Mouse (Mus musculus) CH12.LX (cell line): ENCODE data around the gene Ston2. TPM values are rescaled to one million over a fixed set of nuclear protein-coding genes. Genes with fewer than 3 reads are reported as not detected.

ENCODE experiments used
- DNase-seq: peaks from one replicate; pipeline ENCODE4 v3.0.0-alpha.2; 2013; ENCODE audit errors: extremely low read depth
- H3K27ac ChIP-seq: 2 replicates; pipeline ENCODE4 v1.5.1; 2012; ENCODE audit warnings: low read depth, mild to moderate bottlenecking, control low read depth, moderate library complexity; ENCODE audit not compliant: insufficient read depth
- H3K27me3 ChIP-seq: replicated peaks from 2 replicates; pipeline ENCODE3; 2012; ENCODE audit warnings: inconsistent platforms
- H3K36me3 ChIP-seq, 2 experiments: replicated peaks in 1 of 2; 2 replicates each; pipeline versions ENCODE3 to v1.6.1; 2012; ENCODE audit warnings: inconsistent platforms in 1 of 2, low read length in 1 of 2, mild to moderate bottlenecking in 1 of 2, mixed read lengths in 1 of 2, moderate library complexity in 1 of 2; ENCODE audit not compliant: control insufficient read depth in 1 of 2, insufficient read depth in 1 of 2
- H3K4me1 ChIP-seq, 2 experiments: 2 replicates each; pipeline ENCODE4 v1.6.1; 2012; ENCODE audit warnings: inconsistent platforms in 1 of 2, moderate library complexity in 1 of 2; ENCODE audit not compliant: insufficient read depth in 2 of 2, control insufficient read depth in 1 of 2
- H3K4me2 ChIP-seq: 2 replicates; pipeline ENCODE4 v1.6.1; 2012; ENCODE audit warnings: low read depth, mild to moderate bottlenecking, control low read depth; ENCODE audit not compliant: poor library complexity, insufficient read depth, severe bottlenecking
- H3K4me3 ChIP-seq, 3 experiments: fragments of 150-350 bp in 1 of 3; sonication (generic) in 1 of 3; replicated peaks in 1 of 3; 2 replicates each; pipeline versions ENCODE3 to v1.5.1; 2011 to 2012; ENCODE audit warnings: low read depth in 2 of 3, low read length in 2 of 3, mild to moderate bottlenecking in 2 of 3, moderate library complexity in 2 of 3, control low read depth in 1 of 3, improper control_type of control experiment in 1 of 3, inconsistent platforms in 1 of 3, mixed read lengths in 1 of 3; ENCODE audit not compliant: poor library complexity in 1 of 3
- H3K79me2 ChIP-seq: replicated peaks from 2 replicates; pipeline ENCODE4 v1.6.1; 2012; ENCODE audit warnings: mild to moderate bottlenecking, moderate library complexity; ENCODE audit not compliant: control insufficient read depth, poor library complexity, insufficient read depth, severe bottlenecking; ENCODE audit errors: extremely low read depth
- H3K9ac ChIP-seq: 2 replicates; pipeline ENCODE4 v1.6.1; 2012; ENCODE audit warnings: low read depth, mild to moderate bottlenecking, control low read depth, moderate library complexity; ENCODE audit not compliant: insufficient read depth
- H3K9me3 ChIP-seq: replicated peaks from 2 replicates; pipeline ENCODE3; 2012; ENCODE audit warnings: low read length, inconsistent platforms, mixed read lengths
- BHLHE40 ChIP-seq: IDR thresholded peaks from 2 replicates; pipeline ENCODE4 v1.6.1; 2011; ENCODE audit warnings: mild to moderate bottlenecking, low read depth, low read length, improper control_type of control experiment
- CHD1 ChIP-seq: IDR thresholded peaks from 2 replicates; pipeline ENCODE4 v1.6.1; 2012; ENCODE audit warnings: low read depth, low read length, improper control_type of control experiment, inconsistent platforms
- CHD2 ChIP-seq: IDR thresholded peaks from 2 replicates; pipeline ENCODE4 v1.6.1; 2011; ENCODE audit warnings: low read length, improper control_type of control experiment
- CTCF ChIP-seq, 2 experiments: IDR thresholded peaks in 1 of 2; conservative IDR thresholded peaks in 1 of 2; 2 replicates each; pipeline ENCODE4 v1.5.1; 2011 to 2012; ENCODE audit warnings: low read depth in 2 of 2, low read length in 2 of 2, improper control_type of control experiment in 1 of 2, inconsistent platforms in 1 of 2, mild to moderate bottlenecking in 1 of 2, moderate library complexity in 1 of 2
- EP300 ChIP-seq: IDR thresholded peaks from 2 replicates; pipeline ENCODE4 v1.6.1; 2011; ENCODE audit warnings: low read length, improper control_type of control experiment
- IRF4 ChIP-seq: IDR thresholded peaks from 2 replicates; pipeline ENCODE4 v1.6.1; 2014; ENCODE audit warnings: low read depth, mild to moderate bottlenecking, inconsistent platforms, low read length, improper control_type of control experiment
- JUND ChIP-seq: conservative IDR thresholded peaks from 2 replicates; pipeline ENCODE4 v1.6.1; 2011; ENCODE audit warnings: low read depth, low read length, improper control_type of control experiment
- KAT2A ChIP-seq: IDR thresholded peaks from 2 replicates; pipeline ENCODE4 v1.6.1; 2012; ENCODE audit warnings: low read length, improper control_type of control experiment, inconsistent platforms; ENCODE audit not compliant: insufficient replicate concordance
- MAFK ChIP-seq: IDR thresholded peaks from 2 replicates; pipeline ENCODE4 v1.6.1; 2011; ENCODE audit warnings: low read length, improper control_type of control experiment; ENCODE audit not compliant: insufficient replicate concordance
- MAZ ChIP-seq: IDR thresholded peaks from 2 replicates; pipeline ENCODE4 v1.6.1; 2012; ENCODE audit warnings: low read depth, mild to moderate bottlenecking, inconsistent platforms, low read length, improper control_type of control experiment, moderate library complexity
- MEF2A ChIP-seq: IDR thresholded peaks from 2 replicates; pipeline ENCODE4 v1.6.1; 2014; ENCODE audit warnings: low read depth, mild to moderate bottlenecking, inconsistent platforms, low read length, improper control_type of control experiment, borderline replicate concordance
- MXI1 ChIP-seq: IDR thresholded peaks from 2 replicates; pipeline ENCODE4 v1.6.1; 2011; ENCODE audit warnings: mild to moderate bottlenecking, low read depth, low read length, improper control_type of control experiment
- NELFE ChIP-seq: IDR thresholded peaks from 2 replicates; pipeline ENCODE4 v1.6.1; 2011; ENCODE audit warnings: low read depth, low read length, improper control_type of control experiment
- NRF1 ChIP-seq: IDR thresholded peaks from 2 replicates; pipeline ENCODE4 v1.6.1; 2014; ENCODE audit warnings: low read depth, mild to moderate bottlenecking, inconsistent platforms, low read length, improper control_type of control experiment, moderate library complexity
- PAX5 ChIP-seq: IDR thresholded peaks from 2 replicates; pipeline ENCODE4 v1.6.1; 2012; ENCODE audit warnings: low read length, inconsistent platforms, mixed read lengths
- POLR2A ChIP-seq: IDR thresholded peaks from 2 replicates; pipeline ENCODE4 v1.6.1; 2011; ENCODE audit warnings: low read depth, mild to moderate bottlenecking, improper control_type of control experiment, low read length
- SMC3 ChIP-seq: IDR thresholded peaks from 2 replicates; pipeline ENCODE4 v1.6.1; 2011; ENCODE audit warnings: low read depth, low read length, improper control_type of control experiment
- TBP ChIP-seq: conservative IDR thresholded peaks from 2 replicates; pipeline ENCODE4 v1.6.1; 2011; ENCODE audit warnings: low read depth, low read length, improper control_type of control experiment
- UBTF ChIP-seq: IDR thresholded peaks from 2 replicates; pipeline ENCODE4 v1.6.1; 2012; ENCODE audit warnings: low read depth, mild to moderate bottlenecking, inconsistent platforms, low read length, improper control_type of control experiment, moderate library complexity
- USF1 ChIP-seq: IDR thresholded peaks from 2 replicates; pipeline ENCODE4 v1.6.1; 2014; ENCODE audit warnings: low read depth, mild to moderate bottlenecking, inconsistent platforms, low read length, improper control_type of control experiment
- USF2 ChIP-seq: conservative IDR thresholded peaks from 2 replicates; pipeline ENCODE4 v1.6.1; 2011; ENCODE audit warnings: low read depth, low read length, improper control_type of control experiment
- ZC3H11A ChIP-seq: IDR thresholded peaks from 2 replicates; pipeline ENCODE4 v1.6.1; 2012; ENCODE audit warnings: low read depth, mild to moderate bottlenecking, inconsistent platforms, low read length, improper control_type of control experiment
- ZKSCAN1 ChIP-seq: IDR thresholded peaks from 2 replicates; pipeline ENCODE4 v1.6.1; 2012; ENCODE audit warnings: low read depth, inconsistent platforms, low read length, improper control_type of control experiment, borderline replicate concordance
- ZMIZ1 ChIP-seq: IDR thresholded peaks from 2 replicates; pipeline ENCODE4 v1.6.1; 2012; ENCODE audit warnings: low read depth, mild to moderate bottlenecking, inconsistent platforms, low read length, improper control_type of control experiment
- ZNF384 ChIP-seq: IDR thresholded peaks from 2 replicates; pipeline ENCODE4 v1.6.1; 2012; ENCODE audit warnings: low read depth, low read length, improper control_type of control experiment, inconsistent platforms
- dilution Hi-C: fragments of 300-500 bp; cut with MboI; formaldehyde crosslinking; loops from 2 replicates; pipeline ENCODE4 v1.14.3; 2020; ENCODE audit warnings: low sequenced_read_pairs; ENCODE audit not compliant: extremely low pct_unique_long_range_greater_than_20kb, extremely low pct_ligation_motif_present
- in situ Hi-C: fragments of 300-500 bp; cut with MboI; formaldehyde crosslinking; loops from 3 replicates; pipeline ENCODE4 v1.14.3; 2019; ENCODE audit warnings: low sequenced_read_pairs, low pct_ligation_motif_present, low pct_unique_long_range_greater_than_20kb, mixed read lengths
- polyA plus RNA-seq: library from polyadenylated mRNA; unstranded; fragments of >175 nt; gene quantifications from 2 replicates; pipeline ENCODE4 v1.2.1, GENCODE M21; 2012; ENCODE audit warnings: low read depth; ENCODE audit not compliant: insufficient read length
- total RNA-seq, 2 experiments: library from RNA; depleted of rRNA; stranded (reverse); fragments of 300-350 nt in 1 of 2; fragments of >200 nt in 1 of 2; gene quantifications; 2 replicates each; pipeline ENCODE4 v1.2.3; 2012 to 2014

Gene Ston2
- total and polyA plus RNA-seq, 3 experiments, result 0.21 to 0.34 TPM; not detected in 1

DNA sequence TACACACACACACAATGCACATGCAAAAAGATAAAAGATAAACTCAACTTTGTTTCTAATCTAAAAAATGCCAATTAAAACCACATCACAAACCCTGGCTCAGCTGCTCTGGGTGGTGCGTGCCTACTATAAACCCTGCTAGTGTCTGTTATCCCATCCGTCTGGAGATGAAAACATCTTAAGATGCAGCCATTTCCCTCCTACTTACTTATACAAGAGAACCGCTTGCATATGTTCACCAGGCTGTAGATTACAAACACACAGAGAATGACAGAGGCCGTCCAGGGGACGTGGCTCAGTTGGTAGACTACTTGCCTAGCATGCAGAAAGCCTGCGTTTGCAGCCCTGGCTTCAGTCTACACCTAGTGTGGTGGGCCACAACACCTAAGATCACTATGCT is 64.3 kb downstream of the Ston2 start:
- no peak overlapping the region for H3K27ac ChIP-seq
- H3K4me3 ChIP-seq, result no peak overlapping the region
- dilution Hi-C loops (no loop called here), in situ Hi-C loops (no loop called here)
- H3K36me3 ChIP-seq, result no peaks in the 10 kb centered on the region
- DNase-seq, result no peak
- H3K27me3 ChIP-seq, result no peaks in the 10 kb centered on the region
- no peak overlapping the region for H3K9ac ChIP-seq
- TF ChIP-seq NRF1 (no peak), USF2 (no peak), UBTF (no peak), JUND (no peak), CTCF (conservative IDR thresholded peaks at IDR 0.05 in 1 of 2, IDR thresholded peaks at IDR 0.05 in 1 of 2; ENCODE audit: low read depth in 2 of 2, low read length in 2 of 2) (no peak), POLR2A (no peak), BHLHE40 (no peak), PAX5 (no peak), CHD2 (no peak), MAZ (no peak), KAT2A (no peak), SMC3 (no peak), CHD1 (no peak), ZMIZ1 (no peak), MAFK (no peak), ZC3H11A (no peak), TBP (no peak), MEF2A (no peak)
- H3K9me3 ChIP-seq, result no peaks in the 10 kb centered on the region
- H3K4me2 ChIP-seq, result no peak overlapping the region
- peaks cover 3 to 6% of the 10 kb centered on the region in 2 experiments for H3K4me1 ChIP-seq
- no peaks in the 10 kb centered on the region for H3K79me2 ChIP-seq

DNA sequence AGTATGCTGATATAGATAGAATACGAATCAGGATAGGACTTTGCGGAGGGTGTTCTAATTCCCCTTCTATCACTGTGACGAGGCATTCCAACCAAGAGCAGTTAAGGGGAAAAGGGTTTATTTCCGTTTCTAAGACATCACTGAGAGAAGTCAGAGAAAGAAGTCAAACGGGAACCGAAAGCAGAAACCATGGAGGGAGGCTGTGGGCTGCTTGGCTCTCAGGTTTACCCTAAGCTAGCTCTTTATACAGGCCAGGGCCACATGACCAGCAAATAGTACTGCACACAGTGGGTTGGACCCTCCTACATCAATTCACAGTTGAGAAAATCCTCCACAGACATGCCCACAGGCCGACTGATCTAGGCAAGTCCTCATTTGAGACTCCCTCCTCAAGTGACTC is 69.1 kb downstream of the Ston2 start:
- Histone ChIP-seq H3K4me3 (no peak overlapping the region), H3K9me3 (no peaks in the 10 kb centered on the region), H3K4me1 (peaks cover 3 to 10% of the 10 kb centered on the region in 2 experiments), H3K27me3 (no peaks in the 10 kb centered on the region), H3K27ac (no peak overlapping the region), H3K36me3 (no peaks in the 10 kb centered on the region), H3K4me2 (no peak overlapping the region), H3K9ac (no peak overlapping the region), H3K79me2 (no peaks in the 10 kb centered on the region)
- dilution Hi-C loops (no loop called here), in situ Hi-C loops (no loop called here)
- peak; percentile 76 for DNase-seq
- TF ChIP-seq ZKSCAN1 (no peak), MXI1 (no peak), BHLHE40 (no peak), NRF1 (no peak), USF1 (peak; percentile 56), USF2 (peak; percentile 45), ZNF384 (no peak), IRF4 (peak; percentile 85), NELFE (no peak), EP300 (peak; percentile 77)
